Mouse (Mus musculus): Measurements from ENCODE around the gene Ephx1. TPM values are rescaled to one million over a fixed set of nuclear protein-coding genes. Genes with fewer than 3 reads are reported as not detected.

The Ephx1 gene
- total and polyA plus RNA-seq, 2 experiments from 2014 or later, result 9.7 to 13.8 TPM

DNA sequence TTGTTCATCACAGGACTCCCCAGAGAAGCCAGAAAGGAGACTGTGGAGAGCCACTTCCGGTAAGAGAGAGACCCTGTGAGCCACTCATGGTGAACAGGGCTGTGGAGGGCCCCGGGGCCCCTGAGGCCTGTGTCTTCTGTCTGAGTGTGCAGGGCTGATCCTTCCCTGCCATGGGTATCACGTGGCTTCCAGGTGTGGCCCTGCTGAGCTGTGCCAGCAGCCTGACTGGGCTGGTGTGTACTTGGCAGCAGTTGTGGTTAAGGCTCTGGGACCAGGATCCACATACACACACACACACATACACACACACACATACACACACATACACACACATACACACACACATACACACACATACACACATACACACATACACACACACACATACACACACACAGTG lies 62.7 kb downstream of the Ephx1 start:
- 85% methylated on average over 3 of the region's 3 CpGs for WGBS
- no peak overlapping the region for H3K4me2 ChIP-seq (ENCODE audit: low read depth, low read length, poor library complexity, severe bottlenecking)
- H3K36me3 ChIP-seq (ENCODE audit: insufficient read depth, low read length), result no peaks in the 10 kb centered on the region
- no peaks in the 10 kb centered on the region for H3K9me3 ChIP-seq (ENCODE audit: low read length)
- H3K9ac ChIP-seq (replicated peaks; ENCODE audit: low read length, poor library complexity, severe bottlenecking), result no peak overlapping the region
- H3K4me3 ChIP-seq (ENCODE audit: low read depth, low read length), result no peak overlapping the region
- TF ChIP-seq CTCF (IDR thresholded peaks at IDR 0.05), result no peak
- H3K27me3 ChIP-seq (ENCODE audit: insufficient read depth, low read length), result no peaks in the 10 kb centered on the region
- no peak for ATAC-seq (ENCODE audit: low FRiP score)
- no peak for DNase-seq (ENCODE audit: low spot score)
- H3K27ac ChIP-seq (ENCODE audit: low read depth, low read length), result no peak overlapping the region
- H3K4me1 ChIP-seq (ENCODE audit: insufficient read depth, low read length), result no peaks in the 10 kb centered on the region

DNA sequence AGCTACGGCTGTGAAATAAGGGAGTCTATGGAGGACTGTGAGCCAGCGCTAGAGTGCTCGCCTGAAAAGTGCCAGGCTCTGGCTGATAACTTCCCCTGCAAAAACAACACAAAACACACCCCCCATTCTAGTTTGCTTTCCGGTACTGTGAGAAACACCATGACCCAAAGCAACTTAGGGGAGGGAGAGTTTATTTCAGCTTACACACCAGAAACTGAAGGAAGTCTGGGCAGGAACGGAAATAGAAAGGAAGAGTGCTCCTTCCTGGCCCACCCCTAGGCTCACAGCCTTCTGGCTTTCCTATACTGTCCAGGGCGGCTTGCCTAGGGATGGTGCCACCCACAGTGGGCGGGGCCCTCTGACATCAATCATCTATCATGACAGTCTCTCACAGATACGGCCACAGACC lies 63.7 kb downstream of the Ephx1 start:
- H3K4me3 ChIP-seq (ENCODE audit: low read depth, low read length), result no peak overlapping the region
- H3K36me3 ChIP-seq (ENCODE audit: insufficient read depth, low read length), result no peaks in the 10 kb centered on the region
- no peak overlapping the region for H3K4me2 ChIP-seq (ENCODE audit: low read depth, low read length, poor library complexity, severe bottlenecking)
- no peak for TF ChIP-seq CTCF (IDR thresholded peaks at IDR 0.05)
- H3K9ac ChIP-seq (replicated peaks; ENCODE audit: low read length, poor library complexity, severe bottlenecking), result no peak overlapping the region
- H3K9me3 ChIP-seq (ENCODE audit: low read length), result no peaks in the 10 kb centered on the region
- DNase-seq (ENCODE audit: low spot score) (no peak), ATAC-seq (ENCODE audit: low FRiP score) (no peak)
- 86% methylated on average over 8 of the region's 8 CpGs for WGBS
- H3K27ac ChIP-seq (ENCODE audit: low read depth, low read length), result no peak overlapping the region
- H3K27me3 ChIP-seq (ENCODE audit: insufficient read depth, low read length), result no peaks in the 10 kb centered on the region
- no peaks in the 10 kb centered on the region for H3K4me1 ChIP-seq (ENCODE audit: insufficient read depth, low read length)

DNA sequence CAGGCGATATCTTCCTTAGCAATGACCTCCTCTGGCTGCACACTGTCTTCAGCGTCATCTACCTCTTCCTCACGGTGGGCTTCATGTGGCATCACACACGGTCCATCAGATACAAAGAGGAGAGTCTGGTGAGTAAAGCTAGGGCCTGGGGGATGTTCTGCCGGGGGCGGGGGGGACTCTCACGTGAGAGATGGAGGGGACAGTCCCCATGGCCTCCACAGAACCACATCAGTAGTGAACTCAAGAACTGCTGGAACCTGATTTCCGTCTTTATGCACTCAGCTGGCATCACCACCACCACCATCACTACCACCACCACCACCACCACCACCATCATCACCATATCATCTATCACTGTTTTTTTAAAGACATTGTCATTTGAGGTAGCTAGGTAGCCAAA lies 64.3 kb downstream of the Ephx1 start:
- ATAC-seq (ENCODE audit: low FRiP score), result no peak
- H3K27me3 ChIP-seq (ENCODE audit: insufficient read depth, low read length), result no peaks in the 10 kb centered on the region
- no peaks in the 10 kb centered on the region for H3K36me3 ChIP-seq (ENCODE audit: insufficient read depth, low read length)
- TF ChIP-seq CTCF (IDR thresholded peaks at IDR 0.05), result no peak
- no peak overlapping the region for H3K4me3 ChIP-seq (ENCODE audit: low read depth, low read length)
- H3K4me1 ChIP-seq (ENCODE audit: insufficient read depth, low read length), result no peaks in the 10 kb centered on the region
- no peak overlapping the region for H3K9ac ChIP-seq (replicated peaks; ENCODE audit: low read length, poor library complexity, severe bottlenecking)
- H3K4me2 ChIP-seq (ENCODE audit: low read depth, low read length, poor library complexity, severe bottlenecking), result no peak overlapping the region
- no peak for DNase-seq (ENCODE audit: low spot score)
- H3K9me3 ChIP-seq (ENCODE audit: low read length), result no peaks in the 10 kb centered on the region
- WGBS, result 94% methylated on average over 8 of the region's 8 CpGs
- no peak overlapping the region for H3K27ac ChIP-seq (ENCODE audit: low read depth, low read length)

DNA sequence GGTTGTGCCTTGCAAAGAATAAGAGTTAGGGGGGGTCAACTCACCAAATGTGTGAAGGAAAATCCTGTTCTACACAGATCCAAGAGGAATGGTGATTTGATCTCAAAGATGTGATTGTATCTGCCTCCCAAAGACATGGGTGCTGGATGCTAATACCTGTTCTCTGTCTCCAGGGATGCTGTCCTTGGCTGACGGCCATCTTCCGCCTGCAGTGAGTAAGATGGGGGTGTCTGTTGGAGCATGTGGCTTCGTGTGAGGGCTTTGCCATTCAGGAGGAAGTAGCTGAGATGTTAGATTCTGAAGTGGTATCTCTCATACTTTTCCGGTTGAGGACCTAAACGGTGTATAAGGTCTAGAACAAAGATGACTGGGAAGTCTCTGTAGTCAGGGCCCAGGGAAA lies 67.9 kb downstream of the Ephx1 start:
- Histone ChIP-seq H3K27ac (ENCODE audit: low read depth, low read length) (no peak overlapping the region), H3K9me3 (ENCODE audit: low read length) (no peaks in the 10 kb centered on the region), H3K36me3 (ENCODE audit: insufficient read depth, low read length) (no peaks in the 10 kb centered on the region), H3K4me1 (ENCODE audit: insufficient read depth, low read length) (no peaks in the 10 kb centered on the region), H3K4me2 (ENCODE audit: low read depth, low read length, poor library complexity, severe bottlenecking) (no peak overlapping the region), H3K9ac (replicated peaks; ENCODE audit: low read length, poor library complexity, severe bottlenecking) (no peak overlapping the region), H3K27me3 (ENCODE audit: insufficient read depth, low read length) (no peaks in the 10 kb centered on the region), H3K4me3 (ENCODE audit: low read depth, low read length) (no peak overlapping the region)
- ATAC-seq (ENCODE audit: low FRiP score), result no peak
- WGBS, result 95% methylated on average over 5 of the region's 5 CpGs
- no peak for TF ChIP-seq CTCF (IDR thresholded peaks at IDR 0.05)
- DNase-seq (ENCODE audit: low spot score), result no peak

- Histone ChIP-seq H3K4me1 (ENCODE audit: insufficient read depth, low read length) (no peaks in the 10 kb centered on the region), H3K27ac (ENCODE audit: low read depth, low read length) (no peak overlapping the region), H3K36me3 (ENCODE audit: insufficient read depth, low read length) (no peaks in the 10 kb centered on the region), H3K27me3 (ENCODE audit: insufficient read depth, low read length) (no peaks in the 10 kb centered on the region), H3K4me2 (ENCODE audit: low read depth, low read length, poor library complexity, severe bottlenecking) (no peak overlapping the region), H3K9me3 (ENCODE audit: low read length) (no peaks in the 10 kb centered on the region), H3K9ac (replicated peaks; ENCODE audit: low read length, poor library complexity, severe bottlenecking) (no peak overlapping the region), H3K4me3 (ENCODE audit: low read depth, low read length) (no peak overlapping the region)
- ATAC-seq (ENCODE audit: low FRiP score) (no peak), DNase-seq (ENCODE audit: low spot score) (no peak)
- TF ChIP-seq CTCF (IDR thresholded peaks at IDR 0.05), result no peak
- 87% methylated on average over 6 of the region's 6 CpGs for WGBS
Observed at GRCm38 (mm10) chr1:180952085-180952746, 68.5 kb downstream of the Ephx1 start.

DNA sequence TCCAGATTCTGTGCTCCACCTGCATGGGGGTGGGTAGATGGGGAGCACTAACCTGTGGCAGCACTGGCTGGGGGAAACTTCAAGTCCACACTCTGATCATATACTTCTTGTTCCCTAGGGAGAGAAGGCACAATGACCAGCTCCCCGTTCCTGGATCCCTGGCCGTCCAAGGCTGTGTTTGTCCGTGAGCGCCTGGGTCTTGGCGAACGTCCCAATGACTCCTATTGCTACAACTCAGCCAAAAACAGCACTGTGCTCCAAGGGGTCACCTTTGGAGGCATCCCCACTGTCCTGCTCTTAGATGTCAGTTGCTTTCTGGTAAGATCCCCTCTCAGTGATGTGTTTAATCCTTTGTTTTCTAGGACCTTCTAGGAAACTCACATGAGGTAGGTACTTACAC lies 74.3 kb downstream of the Ephx1 start:
- Histone ChIP-seq H3K9me3 (ENCODE audit: low read length) (no peaks in the 10 kb centered on the region), H3K36me3 (ENCODE audit: insufficient read depth, low read length) (no peaks in the 10 kb centered on the region), H3K9ac (replicated peaks; ENCODE audit: low read length, poor library complexity, severe bottlenecking) (no peak overlapping the region), H3K27me3 (ENCODE audit: insufficient read depth, low read length) (peaks cover 28% of the 10 kb centered on the region), H3K4me1 (ENCODE audit: insufficient read depth, low read length) (peaks cover 3% of the 10 kb centered on the region; the same call in 1 of the 2 replicates), H3K4me2 (ENCODE audit: low read depth, low read length, poor library complexity, severe bottlenecking) (no peak overlapping the region), H3K27ac (ENCODE audit: low read depth, low read length) (no peak overlapping the region), H3K4me3 (ENCODE audit: low read depth, low read length) (no peak overlapping the region)
- no peak for TF ChIP-seq CTCF (IDR thresholded peaks at IDR 0.05)
- DNase-seq (ENCODE audit: low spot score), result no peak
- ATAC-seq (ENCODE audit: low FRiP score), result no peak
- 83% methylated on average over 6 of the region's 6 CpGs for WGBS

Data from midbrain, postnatal 0 days (tissue).